Mouse (Mus musculus): ENCODE measurements around the gene Ltb4r2.

- peak; percentile 87; the same call in 1 of the 2 replicates for TF ChIP-seq CTCF (IDR thresholded peaks at IDR 0.05; ENCODE audit: extremely low read depth, insufficient read depth, insufficient read length, insufficient replicate concordance)
- TF ChIP-seq POLR2A (IDR thresholded peaks at IDR 0.05; ENCODE audit: low read depth, low read length), result no peak
Measured at GRCm38 (mm10) chr14:55743711-55744110, 17.5 kb upstream of the Ltb4r2 start.
